Mouse (Mus musculus) neutrophil, adult 5-6 weeks (primary cell): ENCODE data around the gene Rrp12. TPM values are rescaled to one million over a fixed set of nuclear protein-coding genes. Genes with fewer than 3 reads are reported as not detected.
"Not testable (repeated sequence)": the region's sequence is repeated elsewhere in the genome, so short reads cannot be mapped to it uniquely, and the experiment has no call there.

Experiments used
- ATAC-seq: fragments of 151-379, 151-347 bp; 2 replicates; pipeline ENCODE4 v1.8.0; 2017; ENCODE audit warnings: mild to moderate bottlenecking, moderate TSS enrichment; ENCODE audit not compliant: insufficient number of reproducible peaks, poor library complexity, low FRiP score, severe bottlenecking; ENCODE audit errors: extremely low read depth
- total RNA-seq: library from RNA; stranded (forward); fragments of 200-1000 nt; gene quantifications from 2 replicates; pipeline ENCODE4 v1.2.3, GENCODE M21; 2017

Gene Rrp12
- total RNA-seq, 1 experiment from 2014 or later = 6.6 TPM

DNA sequence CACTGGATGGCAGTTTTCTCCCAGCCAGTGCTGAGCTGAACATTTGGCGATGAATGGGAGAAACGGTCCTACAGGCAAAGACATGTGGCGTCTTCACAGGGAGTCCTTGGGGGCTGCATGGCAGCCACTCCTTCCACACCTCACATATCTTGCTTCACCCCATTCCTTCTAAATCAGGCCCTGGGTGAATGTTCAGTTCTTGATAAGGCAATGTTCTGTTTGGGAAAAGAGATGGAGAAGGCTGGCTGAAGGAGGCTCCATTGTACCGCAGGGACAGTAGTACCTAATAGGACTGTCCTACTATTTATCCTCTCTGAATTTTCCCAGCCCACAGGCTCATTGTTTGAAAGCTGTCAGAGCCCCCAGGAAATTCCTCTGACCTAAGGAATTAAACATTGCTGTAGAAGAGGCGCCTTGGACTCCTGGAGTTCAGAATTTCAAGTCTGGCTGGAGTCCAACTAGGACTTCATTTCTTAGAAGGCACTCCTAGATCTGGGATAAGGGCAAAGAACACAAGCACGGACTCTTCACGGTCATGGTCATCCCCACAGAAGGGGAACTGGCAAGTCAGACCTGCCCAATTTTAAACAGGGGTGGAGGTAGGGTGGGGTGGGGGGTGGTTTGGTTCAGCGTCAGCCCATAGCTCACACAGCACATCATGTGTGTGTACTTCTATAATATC is 11.2 kb upstream of the Rrp12 start:
- ATAC-seq = no peak

DNA sequence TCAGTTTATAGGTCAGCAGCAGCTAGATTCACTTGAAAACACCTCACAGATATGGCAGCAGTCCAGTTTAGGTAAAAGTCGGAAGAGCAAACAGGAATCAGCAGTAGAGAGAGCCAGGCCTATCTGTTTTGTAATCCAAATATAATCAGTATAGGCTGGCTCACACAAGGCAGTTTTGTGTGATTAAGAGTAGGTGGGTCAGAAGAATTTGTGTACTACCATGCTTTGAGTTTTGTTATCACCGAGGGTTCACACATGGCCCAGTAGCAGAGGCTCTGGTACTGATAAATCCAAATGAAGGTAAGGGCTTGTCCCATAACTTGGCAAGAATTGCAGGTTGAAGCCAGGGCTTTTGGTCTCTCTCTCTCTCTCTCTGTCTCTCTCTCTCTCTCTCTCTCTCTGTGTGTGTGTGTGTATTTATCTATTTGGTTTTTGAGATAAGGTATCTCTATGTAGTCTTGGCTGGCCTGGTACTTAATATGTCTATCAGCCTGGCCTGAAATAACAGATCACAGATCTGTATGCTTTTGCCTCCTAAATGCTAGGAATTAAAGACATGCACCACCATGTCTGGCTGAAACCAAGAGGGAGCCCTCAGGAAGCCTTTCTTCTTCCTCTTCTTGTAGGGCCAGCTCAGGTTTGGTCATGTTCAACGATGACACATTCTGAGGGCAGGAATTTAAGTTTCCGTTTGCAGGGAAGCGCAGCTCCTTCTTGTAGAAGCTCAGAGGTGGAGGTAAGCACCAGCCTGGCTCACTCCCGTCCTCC is 10.5 kb upstream of the Rrp12 start:
- ATAC-seq = no peak

DNA sequence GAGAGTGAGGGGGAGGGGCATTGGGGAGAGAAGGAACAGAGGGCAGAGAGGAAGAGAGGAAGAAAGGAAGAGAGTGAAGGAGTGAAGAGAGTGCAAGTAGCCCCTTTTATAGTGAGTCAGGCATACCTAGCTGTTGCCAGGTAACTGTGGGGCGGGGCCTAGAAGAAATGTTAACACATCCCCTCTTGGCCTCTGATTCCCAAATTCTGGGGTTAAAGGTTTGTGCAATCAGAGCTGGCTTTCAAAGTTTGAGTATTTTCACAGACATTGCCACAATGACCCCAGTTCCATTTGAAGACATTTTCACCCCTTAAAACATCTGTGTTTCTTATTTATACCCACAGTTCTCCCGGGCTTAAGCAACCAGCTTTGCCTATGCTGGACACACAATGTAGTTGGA is 9.3 kb upstream of the Rrp12 start:
- ATAC-seq = no peak

DNA sequence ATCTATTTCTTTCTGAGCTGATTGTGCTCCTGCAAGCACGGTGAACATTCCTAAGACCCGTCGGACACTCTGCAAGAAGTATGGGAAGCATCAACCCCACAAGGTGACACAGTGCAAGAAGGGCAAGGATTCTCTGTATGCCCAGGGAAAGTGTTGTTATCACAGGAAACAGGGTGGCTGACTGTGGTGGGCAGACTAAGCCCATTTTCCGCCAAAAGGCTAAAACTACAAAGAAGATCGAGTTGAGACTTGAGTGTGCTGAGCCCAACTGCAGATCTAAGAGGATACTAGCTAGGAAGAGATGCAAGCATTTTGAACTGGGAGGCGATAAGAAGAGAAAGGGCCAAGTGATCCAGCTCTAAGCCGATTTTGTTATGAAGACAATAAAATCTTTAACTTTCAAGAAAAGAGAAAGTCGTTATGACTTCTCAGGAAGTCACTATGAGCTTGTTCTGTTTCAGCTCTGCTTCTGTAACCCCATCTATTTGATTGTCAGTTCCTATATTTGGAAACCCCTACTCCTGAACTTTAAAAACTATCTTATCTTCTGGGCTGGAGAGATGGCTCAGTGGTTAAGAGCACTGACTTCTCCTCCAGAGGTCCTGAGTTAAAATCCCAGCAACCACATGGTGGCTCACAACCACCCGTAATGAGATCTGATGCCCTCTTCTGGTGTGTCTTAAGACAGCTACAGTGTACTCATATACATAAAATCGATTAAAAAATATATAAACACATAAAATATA is 7.0 kb upstream of the Rrp12 start:
- no peak for ATAC-seq

DNA sequence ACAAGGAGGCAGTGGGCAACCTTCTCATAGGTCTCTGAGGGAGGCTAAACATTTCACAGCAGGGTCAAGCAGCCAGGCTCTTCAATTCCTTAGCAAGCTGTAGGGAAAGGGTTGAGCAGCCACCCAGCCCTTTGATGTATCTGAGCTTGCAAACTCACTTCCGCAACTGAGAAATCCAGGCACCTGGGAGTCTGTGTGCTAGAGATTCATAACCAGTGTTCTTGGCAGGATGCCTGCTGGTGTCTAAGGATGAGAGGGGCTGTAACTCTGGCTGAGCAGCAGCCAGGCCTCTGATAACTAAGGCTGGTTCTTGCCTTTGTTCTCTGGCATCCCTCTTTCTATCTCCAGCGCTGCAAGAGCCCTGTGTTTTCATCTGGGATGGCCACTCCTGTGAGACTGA is 5.7 kb upstream of the Rrp12 start:
- ATAC-seq = no peak

DNA sequence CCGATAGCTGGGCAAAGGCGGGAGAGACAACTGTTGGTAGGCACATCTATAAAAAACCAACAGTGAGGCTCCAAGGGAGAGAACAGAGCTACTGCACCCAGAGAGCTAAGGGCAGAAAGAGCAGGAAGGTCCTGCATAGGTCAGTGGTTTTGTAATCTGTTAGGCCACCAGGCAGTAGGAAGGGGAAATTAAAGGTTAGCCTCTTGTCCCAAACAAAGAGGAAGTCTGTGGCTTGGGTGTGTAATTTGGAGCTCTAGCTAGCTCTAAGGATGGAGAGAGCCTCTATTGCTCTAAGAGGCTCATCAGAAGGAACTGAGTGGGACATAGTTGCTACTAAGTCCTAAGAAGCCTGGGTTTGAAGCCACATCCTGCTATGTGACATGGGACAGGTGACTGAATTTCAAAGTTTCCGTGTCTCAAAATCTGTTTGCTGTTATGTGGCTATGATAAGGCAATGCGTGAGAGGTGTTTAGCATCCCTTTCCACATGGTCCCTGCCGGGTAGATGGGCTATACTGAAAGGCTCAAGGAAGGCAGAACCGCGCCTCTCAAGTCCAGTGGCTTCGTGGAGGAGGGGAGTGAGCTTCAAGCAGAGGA is 4.6 kb upstream of the Rrp12 start:
- peak; percentile 62; the same call in 1 of the 2 replicates for ATAC-seq

DNA sequence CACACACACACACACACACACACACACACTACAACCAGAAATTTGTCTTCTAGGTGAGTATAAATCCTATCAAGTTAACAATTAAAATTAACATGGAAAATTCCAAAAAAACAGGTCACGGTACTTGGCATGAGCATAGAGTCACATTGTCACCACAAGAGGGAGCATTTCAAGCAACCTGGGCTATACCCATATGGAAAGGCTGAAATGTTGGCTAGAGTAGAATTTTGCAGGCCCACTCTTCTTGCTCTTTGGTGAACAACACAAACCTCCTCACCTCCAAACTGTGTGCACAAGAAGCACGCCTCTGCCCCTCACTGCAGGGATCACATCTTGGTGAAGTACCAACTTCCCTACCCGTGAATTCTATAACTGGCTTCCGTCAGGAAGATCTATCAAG is 2.9 kb upstream of the Rrp12 start:
- ATAC-seq = no peak

DNA sequence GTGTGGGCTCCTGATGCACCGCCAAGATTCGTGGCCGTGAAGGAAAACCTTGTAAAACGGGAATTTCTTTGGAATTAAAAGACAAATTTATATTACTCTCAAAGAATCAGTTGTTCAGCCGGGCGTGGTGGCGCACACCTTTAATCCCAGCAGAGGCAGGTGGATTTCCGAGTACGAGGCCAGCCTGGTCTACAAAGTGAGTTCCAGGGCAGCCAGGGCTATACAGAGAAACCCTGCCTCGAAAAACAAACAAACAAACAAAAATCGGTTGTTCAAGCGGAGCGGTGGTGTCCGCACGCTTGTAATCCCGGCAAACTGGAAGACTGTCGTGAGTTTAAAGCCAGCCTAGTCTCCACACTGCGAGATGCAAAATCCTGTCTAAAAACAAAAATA is 342 bp upstream of the Rrp12 start:
- ATAC-seq = no peak

DNA sequence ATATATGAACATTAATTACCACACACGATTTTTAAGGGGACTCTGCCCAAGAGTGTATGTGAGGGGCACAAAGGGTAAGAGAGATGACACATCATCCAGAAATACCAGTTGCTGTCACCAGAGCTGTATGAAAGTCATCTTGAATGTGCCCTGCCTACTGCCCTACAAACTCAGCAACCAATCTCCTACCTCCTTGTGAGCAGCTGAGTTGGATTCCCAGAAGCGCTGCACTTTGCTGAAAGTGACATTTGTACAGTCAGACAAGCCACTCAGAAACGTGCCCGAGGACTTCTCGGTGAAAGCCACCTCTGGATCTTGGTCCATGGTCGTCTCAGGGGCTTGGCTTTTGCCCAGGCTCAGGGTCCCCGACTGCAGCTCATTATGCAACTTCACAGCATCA is 1.0 kb downstream of the Rrp12 start:
- no peak for ATAC-seq

DNA sequence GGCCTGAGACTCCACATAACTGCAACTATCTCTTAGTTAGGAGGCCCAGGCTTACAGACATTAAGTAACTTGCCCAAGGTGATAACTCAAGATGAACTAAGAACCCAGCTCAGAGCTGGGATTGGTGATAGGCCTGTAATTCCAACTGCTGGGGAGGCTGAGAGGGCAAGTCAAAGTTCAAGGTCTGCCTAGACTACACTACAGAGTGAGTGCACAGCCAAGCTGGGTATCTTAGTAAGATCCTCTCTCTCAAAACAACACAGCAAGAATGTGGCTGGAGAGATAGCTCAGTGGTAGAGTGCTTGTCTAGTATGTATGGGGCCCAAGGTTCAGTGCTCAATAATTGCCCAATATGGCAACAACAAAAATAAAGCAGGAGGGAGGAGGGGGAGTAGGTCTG is 7.8 kb downstream of the Rrp12 start:
- ATAC-seq = no peak

DNA sequence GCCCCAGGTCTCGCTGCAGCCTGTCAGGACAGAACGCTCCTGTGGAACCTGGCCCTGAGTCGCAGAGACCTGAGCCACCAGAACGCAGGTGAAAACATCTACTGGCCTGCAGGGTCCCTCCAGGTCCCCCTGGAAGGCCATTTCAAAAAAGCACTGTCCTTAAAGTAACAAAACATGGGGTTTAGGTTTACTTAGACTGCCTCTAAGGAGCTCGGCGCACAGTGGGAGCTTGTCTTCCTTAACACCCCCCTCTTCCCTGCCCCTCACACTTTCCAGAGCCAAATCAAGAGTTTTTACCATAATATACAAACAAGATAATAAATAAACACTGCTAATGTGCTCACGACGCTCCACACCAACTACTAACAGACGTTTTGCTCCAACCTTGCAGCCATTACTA is 12.1 kb downstream of the Rrp12 start:
- no peak for ATAC-seq

DNA sequence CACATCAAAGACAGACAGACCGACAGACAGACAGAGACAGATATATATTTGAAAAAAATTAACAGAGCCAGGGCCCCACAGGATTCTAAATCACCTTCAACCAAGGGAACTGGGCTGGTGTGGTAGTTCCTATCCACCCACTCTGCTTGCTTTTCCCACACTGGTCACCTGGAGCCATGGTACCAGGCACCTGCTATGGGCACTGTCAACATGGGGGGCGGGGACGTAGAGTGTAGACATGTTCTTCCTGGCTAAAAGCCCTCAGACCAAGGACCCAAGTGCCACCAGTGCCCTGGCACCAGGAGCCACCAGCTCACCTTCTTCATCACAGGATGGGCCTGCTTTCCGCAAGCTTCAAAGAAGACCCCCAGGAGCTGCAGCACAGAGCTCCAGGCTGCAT is 14.1 kb downstream of the Rrp12 start:
- ATAC-seq = no peak

DNA sequence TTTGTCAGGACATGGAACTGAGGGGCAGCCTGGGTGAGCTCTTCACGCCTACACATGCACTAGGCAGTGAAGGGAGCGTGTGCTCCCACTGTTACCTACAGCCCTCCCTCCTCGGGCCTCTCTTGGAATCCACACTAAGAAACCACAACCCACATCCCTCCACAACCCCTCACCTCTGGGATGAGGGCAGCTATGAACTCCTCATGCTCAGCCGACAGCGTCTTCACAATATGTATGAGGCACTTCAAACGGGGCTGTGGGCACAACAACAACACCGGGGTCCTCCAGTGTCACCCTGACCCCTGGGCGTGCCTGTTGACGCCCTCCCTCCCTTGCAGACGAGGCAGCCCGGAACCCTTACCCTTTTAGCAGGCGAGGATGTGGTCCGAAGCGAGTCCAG is 21.6 kb downstream of the Rrp12 start:
- ATAC-seq = no peak

DNA sequence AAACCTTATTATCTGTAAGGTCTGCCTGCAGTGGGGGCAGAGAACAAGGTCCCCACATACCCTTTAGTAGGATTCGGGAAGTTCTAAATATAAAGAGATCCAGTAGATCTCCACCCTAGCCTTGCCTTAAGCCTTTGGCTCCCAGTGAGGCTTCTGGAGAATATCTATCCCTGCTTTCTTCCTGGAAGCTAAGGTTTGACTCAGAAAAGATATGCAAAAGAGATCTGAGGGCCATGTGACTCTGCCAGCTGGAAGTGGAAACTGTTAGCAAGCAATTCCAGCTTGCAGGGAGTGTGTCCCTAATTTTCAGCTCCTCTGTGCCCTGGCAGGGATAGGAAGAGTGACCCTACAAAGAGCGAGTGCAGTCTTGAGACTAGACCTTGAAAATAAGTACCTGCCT is 23.7 kb downstream of the Rrp12 start:
- ATAC-seq = no peak

DNA sequence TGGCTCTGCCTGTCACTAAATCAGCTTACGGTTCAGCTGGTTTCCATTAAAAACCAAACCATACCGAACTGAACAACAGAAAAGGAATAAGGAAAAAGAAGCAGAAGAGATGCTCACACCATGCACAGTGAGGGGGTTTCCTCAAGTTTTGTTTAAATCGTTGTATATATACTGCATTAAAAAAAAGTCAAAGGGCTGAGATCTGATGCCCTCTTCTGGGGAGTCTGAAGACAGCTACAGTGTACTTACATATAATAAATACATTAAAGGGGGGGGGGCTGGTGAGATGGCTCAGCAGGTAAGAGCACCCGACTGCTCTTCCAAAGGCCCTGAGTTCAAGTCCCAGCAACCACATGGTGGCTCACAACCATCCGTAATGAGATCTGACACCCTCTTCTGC is 26.0 kb downstream of the Rrp12 start:
- ATAC-seq = not testable (repeated sequence)

DNA sequence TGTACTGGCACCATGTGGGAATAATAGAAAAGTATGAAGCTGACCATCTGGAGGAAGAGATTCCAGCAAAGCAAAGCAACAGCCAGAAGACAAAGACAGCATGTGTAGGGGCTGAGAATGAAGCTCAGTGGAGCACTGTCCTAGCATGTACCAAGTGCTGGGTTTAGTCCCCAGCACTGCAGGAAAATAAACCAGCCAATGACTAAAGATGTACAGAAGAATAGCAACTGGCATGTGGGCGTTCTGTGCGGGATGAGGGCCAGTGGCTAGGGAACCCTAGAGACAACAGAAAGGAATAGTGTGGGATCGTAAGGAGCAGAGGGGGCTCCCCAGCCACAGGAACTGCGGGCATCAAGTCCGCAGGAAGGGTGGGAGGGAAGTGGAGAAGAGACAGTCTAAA is 26.7 kb downstream of the Rrp12 start:
- ATAC-seq = no peak

DNA sequence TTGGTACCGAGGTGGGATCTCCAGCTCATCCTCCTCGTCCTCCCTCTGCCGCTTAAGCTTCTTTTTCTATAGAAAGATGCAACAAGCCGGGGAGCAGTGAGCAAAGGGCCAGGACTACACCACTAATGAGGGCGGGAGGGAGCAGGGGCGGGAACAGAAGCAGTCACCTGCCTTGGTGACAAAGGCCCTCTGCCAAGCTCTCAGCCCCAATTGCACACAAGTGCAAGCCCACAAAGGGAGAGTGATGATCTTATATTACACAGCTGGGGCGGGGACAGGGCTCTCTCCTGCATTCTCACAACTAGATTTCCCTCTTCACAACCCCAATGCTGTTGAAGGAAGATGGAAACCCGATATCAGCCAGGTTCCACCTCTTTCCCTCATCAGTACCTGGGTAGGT is 29.3 kb downstream of the Rrp12 start:
- no peak for ATAC-seq

DNA sequence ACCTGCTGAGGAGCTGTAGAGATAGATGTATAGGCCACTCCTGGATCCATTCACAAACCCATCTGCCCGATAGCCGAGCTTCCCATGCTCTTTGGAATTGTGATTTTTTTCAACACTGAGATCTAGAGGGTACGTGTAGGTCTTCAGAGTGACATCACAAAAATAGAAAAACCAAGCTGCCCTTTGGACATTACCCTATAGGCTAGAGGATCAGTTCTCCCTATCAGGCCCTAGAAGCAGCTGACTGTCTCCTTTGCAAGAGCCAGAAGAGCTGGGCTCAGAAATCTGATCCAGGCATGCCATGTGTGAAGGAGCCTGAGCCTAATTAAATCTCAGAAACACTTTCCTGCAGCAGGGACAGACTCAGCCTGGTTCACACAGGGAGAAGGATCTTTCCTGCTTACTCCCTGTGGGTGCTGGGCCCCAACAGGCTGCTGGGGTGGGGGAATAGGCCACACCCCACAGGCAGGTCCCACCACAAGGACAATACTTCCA is 38.1 kb downstream of the Rrp12 start:
- no peak for ATAC-seq

DNA sequence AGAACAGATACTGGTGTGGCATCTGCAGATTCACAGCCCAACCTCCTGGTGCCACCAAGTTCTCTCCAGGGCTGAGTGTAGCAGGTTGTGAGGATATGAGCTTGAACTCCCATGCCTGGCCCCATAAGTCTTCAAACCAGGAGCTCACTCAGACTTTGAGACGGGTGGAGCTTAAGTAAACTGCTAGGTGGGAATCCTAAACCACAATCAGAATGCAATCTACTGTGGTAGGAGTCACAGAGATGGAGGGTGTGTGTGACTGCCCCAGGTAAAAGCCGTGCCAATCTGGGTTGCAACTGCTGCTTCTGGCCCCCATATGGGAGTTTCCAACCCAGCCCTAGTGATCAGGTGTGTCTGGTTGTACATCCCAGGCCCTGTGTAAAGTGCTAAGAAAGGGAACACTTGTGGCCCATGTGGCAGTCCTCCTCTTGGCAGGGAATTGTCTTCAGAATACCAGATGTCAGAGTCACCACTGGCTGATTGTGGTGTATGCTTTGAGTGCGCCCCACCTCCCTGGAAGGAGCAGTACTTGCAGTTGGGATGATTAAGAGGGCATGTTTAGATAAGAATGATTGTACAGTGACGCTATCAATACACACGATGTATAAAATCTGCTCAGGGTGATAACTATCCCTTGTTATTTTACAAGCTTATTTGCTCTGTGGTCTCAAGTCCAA is 38.7 kb downstream of the Rrp12 start:
- no peak for ATAC-seq
